Mouse (Mus musculus) thymus, adult 2 months (tissue): ENCODE results near the gene Dusp8. TPM values are rescaled to one million over a fixed set of nuclear protein-coding genes. Genes with fewer than 3 reads are reported as not detected.

Experiments used
- DNase-seq: peaks from one replicate; pipeline ENCODE4 v3.0.0; 2021
- H3K27ac ChIP-seq: fragments of 200-500 bp; 2 replicates; pipeline ENCODE4 v1.5.1; 2012; ENCODE audit warnings: low read length, control low read depth; ENCODE audit not compliant: control insufficient read depth, insufficient read depth
- H3K27me3 ChIP-seq: fragments of 200-500 bp; 2 replicates; pipeline ENCODE4 v1.6.1; 2012; ENCODE audit warnings: mild to moderate bottlenecking, low read length, moderate library complexity, mixed read lengths; ENCODE audit not compliant: control insufficient read depth, insufficient read depth
- H3K36me3 ChIP-seq: fragments of 200-500 bp; 2 replicates; pipeline ENCODE4 v1.6.1; 2012; ENCODE audit warnings: mild to moderate bottlenecking, low read length, moderate library complexity; ENCODE audit not compliant: control insufficient read depth, insufficient read depth
- H3K4me1 ChIP-seq: fragments of 200-500 bp; replicated peaks from 2 replicates; pipeline ENCODE4 v1.6.1; 2012; ENCODE audit warnings: low read length; ENCODE audit not compliant: control insufficient read depth, insufficient read depth
- H3K4me3 ChIP-seq: fragments of 200-500 bp; 2 replicates; pipeline ENCODE4 v1.5.1; 2012; ENCODE audit warnings: mild to moderate bottlenecking, low read length, control low read depth, moderate library complexity; ENCODE audit not compliant: control insufficient read depth, insufficient read depth
- CTCF ChIP-seq: fragments of 200-500 bp; IDR thresholded peaks from 2 replicates; pipeline ENCODE4 v1.5.1; 2012; ENCODE audit warnings: mild to moderate bottlenecking, control low read depth, low read length, moderate library complexity, borderline replicate concordance; ENCODE audit not compliant: control insufficient read depth, poor library complexity, insufficient read depth; ENCODE audit errors: extremely low read depth
- POLR2A ChIP-seq: fragments of 200-500 bp; IDR thresholded peaks from 2 replicates; pipeline ENCODE4 v1.6.1; 2012; ENCODE audit warnings: mild to moderate bottlenecking, low read length, control low read depth, moderate library complexity; ENCODE audit not compliant: control insufficient read depth, poor library complexity, insufficient read depth; ENCODE audit errors: extremely low read depth
- WGBS: fragments of 180-500 bp; shearing (Covaris S2); methylation state at CpG from one replicate; pipeline ENCODE4 v1.1.7; 2018; 5-methylcytosine and 5-hydroxymethylcytosine counted together
- polyA plus RNA-seq: library from polyadenylated mRNA; depleted of rRNA; stranded (reverse); fragments of >200 nt; gene quantifications from 2 replicates; pipeline ENCODE4 v1.2.3, GENCODE M21; 2012; rRNA removed

The Dusp8 gene
- polyA plus RNA-seq, 1 experiment, result 4.0 TPM

DNA sequence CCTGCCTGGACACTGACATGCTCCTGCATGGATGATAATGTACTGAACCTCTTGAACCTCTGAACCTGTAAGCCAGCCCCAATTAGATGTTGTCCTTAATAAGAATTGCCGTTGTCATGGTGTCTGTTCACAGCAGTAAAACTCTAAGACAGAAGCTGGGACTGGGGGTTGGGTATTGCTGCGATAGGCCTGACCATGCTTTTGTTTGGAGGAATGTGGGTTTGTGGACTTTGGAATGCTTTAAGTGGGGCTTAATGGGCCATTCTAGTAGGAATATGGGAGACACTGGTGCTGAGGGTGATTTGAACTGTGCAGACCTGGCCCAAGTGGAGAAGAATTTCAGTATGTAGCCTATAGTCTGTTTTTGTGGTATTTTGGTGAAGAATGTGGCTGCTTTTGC, 50.3 kb downstream of the Dusp8 start:
- Histone ChIP-seq H3K4me1 (no peaks in the 10 kb centered on the region), H3K36me3 (no peaks in the 10 kb centered on the region; the same call in 1 of the 2 replicates), H3K4me3 (no peak overlapping the region), H3K27me3 (no peaks in the 10 kb centered on the region), H3K27ac (no peak overlapping the region)
- DNase-seq, result no peak
- TF ChIP-seq CTCF (no peak), POLR2A (no peak)
- WGBS, result 94% methylated on average over 2 of the region's 2 CpGs

DNA sequence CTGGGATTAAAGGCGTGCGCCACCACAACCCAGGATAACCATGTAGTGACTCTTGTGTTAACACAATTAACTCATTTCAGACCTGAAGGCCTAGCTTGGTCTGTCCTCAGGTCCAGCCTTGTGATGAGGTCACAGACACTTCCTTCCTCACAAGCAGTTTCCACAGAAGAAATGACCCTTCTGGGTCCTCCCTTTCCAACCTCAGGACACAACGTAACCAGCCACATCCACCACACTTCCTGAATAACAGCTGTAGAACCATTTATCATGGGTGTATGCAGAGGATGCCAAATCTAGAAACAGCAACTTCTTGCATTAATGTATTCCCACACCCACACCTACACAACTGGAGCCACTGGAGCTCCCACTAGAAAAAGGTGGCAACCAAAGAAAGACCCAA, 54.9 kb downstream of the Dusp8 start:
- TF ChIP-seq POLR2A, result no peak
- TF ChIP-seq CTCF, result no peak
- no peak overlapping the region for H3K4me3 ChIP-seq
- whole genome bisulfite sequencing, result 87% methylated on average over 3 of the region's 3 CpGs
- H3K4me1 ChIP-seq, result no peaks in the 10 kb centered on the region
- H3K36me3 ChIP-seq, result no peaks in the 10 kb centered on the region
- DNase-seq, result no peak
- no peaks in the 10 kb centered on the region for H3K27me3 ChIP-seq
- H3K27ac ChIP-seq, result no peak overlapping the region

DNA sequence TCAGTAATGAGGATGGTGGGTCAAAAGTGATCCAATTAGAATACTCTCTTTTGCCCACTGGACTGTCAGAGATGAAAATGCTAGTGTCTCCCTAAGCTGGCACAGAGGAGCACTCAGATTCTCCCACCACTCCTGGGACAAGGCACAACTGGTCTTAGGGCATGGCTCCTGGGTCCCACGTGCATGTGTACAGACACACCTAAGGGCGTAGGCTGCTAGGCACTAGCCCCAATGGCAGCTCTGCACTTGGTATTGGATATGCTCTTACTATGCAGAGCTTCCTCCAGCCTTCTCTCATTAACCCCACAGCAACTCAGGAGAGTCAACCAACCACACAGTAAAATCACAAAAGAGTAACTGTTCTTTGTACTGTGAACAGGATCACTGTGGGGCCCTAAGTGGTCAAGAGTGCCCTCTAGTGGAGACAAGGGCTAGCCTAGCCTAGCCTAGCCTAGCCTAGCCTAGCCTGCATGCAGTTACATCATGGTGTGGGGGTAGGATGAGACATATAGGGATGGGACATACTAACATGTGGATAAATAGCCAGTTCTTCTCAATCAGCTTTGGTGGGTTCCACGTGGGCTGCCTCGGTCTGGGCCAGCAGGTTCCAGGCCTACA, 58.0 kb downstream of the Dusp8 start:
- peak; percentile 57 for DNase-seq
- 0 out of 2 replicates have a peak, but pooled peaks cover 5% of the 10 kb centered on the region for H3K4me1 ChIP-seq

DNA sequence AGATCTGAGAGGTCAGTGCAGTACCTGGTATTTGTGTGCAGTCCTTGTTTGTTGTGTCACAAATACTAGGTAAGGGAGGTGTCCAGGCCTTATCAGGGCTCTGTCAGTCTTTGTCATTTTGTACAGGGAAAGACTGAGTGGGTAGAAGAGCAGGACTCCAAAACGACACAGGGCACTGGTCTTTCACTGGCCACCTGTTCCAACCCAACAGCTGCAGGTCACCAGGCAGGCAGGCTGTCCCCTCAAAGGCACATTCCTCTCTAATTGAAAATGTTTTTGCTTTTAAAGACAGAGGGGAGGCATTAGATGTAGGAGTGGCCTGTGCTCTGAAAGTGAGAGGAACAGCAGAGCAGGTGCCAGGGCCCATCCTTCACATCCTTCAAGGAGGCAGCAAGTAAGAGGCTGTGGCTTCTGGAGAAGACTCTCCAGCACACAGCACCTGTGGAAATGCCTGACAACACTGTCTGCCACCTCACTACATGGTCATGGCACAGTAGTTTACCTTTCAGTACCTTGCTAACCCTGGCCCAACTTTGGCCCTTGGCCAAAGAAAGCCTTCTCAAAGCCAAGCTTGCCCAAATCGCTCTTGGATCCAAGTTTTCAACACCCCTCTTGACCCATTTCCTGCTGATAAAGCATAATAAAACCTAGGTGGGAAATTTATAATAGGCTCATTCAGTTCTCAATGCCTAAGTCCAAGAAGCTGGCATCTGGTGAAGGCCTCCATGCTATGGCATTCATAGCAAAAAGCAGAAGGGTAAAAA, 60.4 kb downstream of the Dusp8 start:
- Histone ChIP-seq H3K27ac (no peak overlapping the region), H3K27me3 (no peaks in the 10 kb centered on the region), H3K4me1 (0 out of 2 replicates have a peak, but pooled peaks cover 5% of the 10 kb centered on the region), H3K36me3 (no peaks in the 10 kb centered on the region), H3K4me3 (no peak overlapping the region)
- DNase-seq, result no peak
- 86% methylated on average over 2 of the region's 2 CpGs for WGBS
- TF ChIP-seq CTCF (no peak), POLR2A (no peak)

More for the DNA sequence above, 58.0 kb downstream of the Dusp8 start:
- no peak overlapping the region for H3K4me3 ChIP-seq
- H3K36me3 ChIP-seq, result no peaks in the 10 kb centered on the region
- 89% methylated on average over 4 of the region's 4 CpGs for WGBS
- no peak overlapping the region for H3K27ac ChIP-seq
- H3K27me3 ChIP-seq, result no peaks in the 10 kb centered on the region
- no peak for TF ChIP-seq POLR2A
- TF ChIP-seq CTCF, result no peak

DNA sequence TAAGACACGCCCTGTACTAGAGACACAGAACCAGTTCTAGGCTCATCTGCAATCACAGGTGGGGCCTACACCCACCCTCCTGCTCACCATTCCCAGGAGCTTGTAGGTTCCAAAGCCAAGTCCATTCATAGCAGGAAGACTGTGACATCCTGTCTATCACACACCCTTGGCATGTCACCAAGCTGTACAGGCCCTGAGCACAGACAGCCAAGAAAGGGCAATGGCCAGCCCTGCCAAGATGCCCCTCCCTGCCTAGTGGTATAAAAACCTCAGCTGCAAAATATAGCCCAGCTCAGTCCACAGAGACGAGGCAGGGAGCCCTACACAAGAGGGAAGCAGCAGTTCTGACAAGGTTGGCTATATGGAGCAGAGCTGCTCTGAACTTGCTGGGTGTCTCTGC, 61.4 kb downstream of the Dusp8 start:
- 75% methylated on average over 2 of the region's 2 CpGs for WGBS
- no peak for TF ChIP-seq POLR2A
- Histone ChIP-seq H3K27me3 (no peaks in the 10 kb centered on the region), H3K4me3 (no peak overlapping the region), H3K4me1 (0 out of 2 replicates have a peak, but pooled peaks cover 5% of the 10 kb centered on the region), H3K27ac (no peak overlapping the region), H3K36me3 (no peaks in the 10 kb centered on the region)
- no peak for DNase-seq

DNA sequence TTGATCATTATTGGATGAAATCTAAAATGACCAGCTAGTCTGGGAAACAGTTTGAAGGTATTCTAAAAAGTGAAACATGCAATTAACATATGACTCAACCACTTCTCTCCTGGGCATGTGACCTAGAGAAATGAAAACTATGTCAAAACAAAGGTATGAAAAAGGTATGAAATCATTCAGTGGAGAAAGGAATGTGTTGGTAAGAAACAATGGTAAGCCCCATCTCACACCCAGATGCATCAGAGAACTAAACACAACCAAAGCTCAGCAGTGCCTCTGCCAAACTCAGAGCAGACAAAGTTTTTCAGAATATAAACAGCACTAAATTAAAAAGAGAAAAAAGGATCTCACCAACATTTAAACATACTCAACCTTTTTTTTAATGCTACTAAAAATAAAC, 65.6 kb downstream of the Dusp8 start:
- no peaks in the 10 kb centered on the region for H3K27me3 ChIP-seq

More for the DNA sequence above, 65.6 kb downstream of the Dusp8 start:
- no peak overlapping the region for H3K4me3 ChIP-seq
- H3K36me3 ChIP-seq, result no peaks in the 10 kb centered on the region
- H3K4me1 ChIP-seq, result 0 out of 2 replicates have a peak, but pooled peaks cover 5% of the 10 kb centered on the region
- no peak overlapping the region for H3K27ac ChIP-seq
- TF ChIP-seq POLR2A, result no peak
- TF ChIP-seq CTCF, result no peak
- DNase-seq, result no peak

Other genes with a start within 250 kb of the Dusp8 start
- gene Tollip, start 177.3 kb downstream of the Dusp8 start, polyA plus RNA-seq, result 131 and 134 TPM in 2 replicates
- 0.27 and 0.40 TPM in 2 replicates for gene Brsk2, start 146.1 kb downstream of the Dusp8 start, polyA plus RNA-seq
- gene Mob2, start 34.8 kb downstream of the Dusp8 start, polyA plus RNA-seq, result 62.6 and 73.5 TPM in 2 replicates
- gene Gm45618, start 24.9 kb upstream of the Dusp8 start, polyA plus RNA-seq, result not detected in 2 replicates
- not detected in 2 replicates for gene Gm39115, start 40.2 kb upstream of the Dusp8 start, polyA plus RNA-seq
- gene Gm45337, start 48.8 kb upstream of the Dusp8 start, polyA plus RNA-seq, result not detected in 2 replicates
- not detected in 2 replicates for gene Gm29735, start 61.3 kb upstream of the Dusp8 start, polyA plus RNA-seq
- gene Gm4553, start 69.9 kb upstream of the Dusp8 start, polyA plus RNA-seq, result not detected in 2 replicates
- gene Krtap5-2, start 80.2 kb upstream of the Dusp8 start, polyA plus RNA-seq, result not detected in 2 replicates
- gene Gm10153, start 94.5 kb upstream of the Dusp8 start, polyA plus RNA-seq, result not detected in 2 replicates
- gene Krtap5-3, start 105.5 kb upstream of the Dusp8 start, polyA plus RNA-seq, result not detected in 2 replicates
- not detected in 2 replicates for gene Gm7579, start 116.0 kb upstream of the Dusp8 start, polyA plus RNA-seq
- gene Krtap5-5, start 134.1 kb upstream of the Dusp8 start, polyA plus RNA-seq, result not detected in 2 replicates
- gene Gm40460, start 145.2 kb upstream of the Dusp8 start, polyA plus RNA-seq, result 0.19 TPM in 1 of 2 replicates, not detected in the other
- not detected in 2 replicates for gene Gm2431, start 162.5 kb upstream of the Dusp8 start, polyA plus RNA-seq
- not detected in 2 replicates for gene Gm4559, start 178.5 kb upstream of the Dusp8 start, polyA plus RNA-seq
- not detected in 2 replicates for gene Krtap5-1, start 201.3 kb upstream of the Dusp8 start, polyA plus RNA-seq
- gene Krtap5-4, start 207.7 kb upstream of the Dusp8 start, polyA plus RNA-seq, result not detected in 2 replicates